Mouse (Mus musculus) lung, adult 2 months (tissue): ENCODE measurements around the gene Nrp2.

ENCODE experiments used
- CTCF ChIP-seq: fragments of 200-500 bp; IDR thresholded peaks from 2 replicates; pipeline ENCODE4 v1.5.1; 2011; ENCODE audit warnings: mild to moderate bottlenecking, low read length, control low read depth; ENCODE audit not compliant: insufficient read depth
- POLR2A ChIP-seq: fragments of 200-500 bp; IDR thresholded peaks from 2 replicates; pipeline ENCODE4 v1.6.1; 2011; ENCODE audit warnings: low read depth, mild to moderate bottlenecking, control low read depth, low read length, borderline replicate concordance; ENCODE audit errors: extremely low read depth

GRCm38 (mm10) chr1:62834443-62835185 is 131.5 kb downstream of the Nrp2 start:
- TF ChIP-seq POLR2A, result no peak
- no peak for TF ChIP-seq CTCF
